Mouse (Mus musculus) CH12.LX (cell line): ENCODE results near the gene Nbas. TPM values are rescaled to one million over a fixed set of nuclear protein-coding genes. Genes with fewer than 3 reads are reported as not detected.

Source experiments
- DNase-seq: peaks from one replicate; pipeline ENCODE4 v3.0.0-alpha.2; 2013; ENCODE audit errors: extremely low read depth
- H3K27ac ChIP-seq: 2 replicates; pipeline ENCODE4 v1.5.1; 2012; ENCODE audit warnings: low read depth, mild to moderate bottlenecking, control low read depth, moderate library complexity; ENCODE audit not compliant: insufficient read depth
- H3K27me3 ChIP-seq: replicated peaks from 2 replicates; pipeline ENCODE3; 2012; ENCODE audit warnings: inconsistent platforms
- H3K36me3 ChIP-seq, 2 experiments: replicated peaks in 1 of 2; 2 replicates each; pipeline versions ENCODE3 to v1.6.1; 2012; ENCODE audit warnings: inconsistent platforms in 1 of 2, low read length in 1 of 2, mild to moderate bottlenecking in 1 of 2, mixed read lengths in 1 of 2, moderate library complexity in 1 of 2; ENCODE audit not compliant: control insufficient read depth in 1 of 2, insufficient read depth in 1 of 2
- H3K4me1 ChIP-seq, 2 experiments: 2 replicates each; pipeline ENCODE4 v1.6.1; 2012; ENCODE audit warnings: inconsistent platforms in 1 of 2, moderate library complexity in 1 of 2; ENCODE audit not compliant: insufficient read depth in 2 of 2, control insufficient read depth in 1 of 2
- H3K4me2 ChIP-seq: 2 replicates; pipeline ENCODE4 v1.6.1; 2012; ENCODE audit warnings: low read depth, mild to moderate bottlenecking, control low read depth; ENCODE audit not compliant: poor library complexity, insufficient read depth, severe bottlenecking
- H3K4me3 ChIP-seq, 3 experiments: fragments of 150-350 bp in 1 of 3; sonication (generic) in 1 of 3; replicated peaks in 1 of 3; 2 replicates each; pipeline versions ENCODE3 to v1.5.1; 2011 to 2012; ENCODE audit warnings: low read depth in 2 of 3, low read length in 2 of 3, mild to moderate bottlenecking in 2 of 3, moderate library complexity in 2 of 3, control low read depth in 1 of 3, improper control_type of control experiment in 1 of 3, inconsistent platforms in 1 of 3, mixed read lengths in 1 of 3; ENCODE audit not compliant: poor library complexity in 1 of 3
- H3K79me2 ChIP-seq: replicated peaks from 2 replicates; pipeline ENCODE4 v1.6.1; 2012; ENCODE audit warnings: mild to moderate bottlenecking, moderate library complexity; ENCODE audit not compliant: control insufficient read depth, poor library complexity, insufficient read depth, severe bottlenecking; ENCODE audit errors: extremely low read depth
- H3K9ac ChIP-seq: 2 replicates; pipeline ENCODE4 v1.6.1; 2012; ENCODE audit warnings: low read depth, mild to moderate bottlenecking, control low read depth, moderate library complexity; ENCODE audit not compliant: insufficient read depth
- H3K9me3 ChIP-seq: replicated peaks from 2 replicates; pipeline ENCODE3; 2012; ENCODE audit warnings: low read length, inconsistent platforms, mixed read lengths
- BHLHE40 ChIP-seq: IDR thresholded peaks from 2 replicates; pipeline ENCODE4 v1.6.1; 2011; ENCODE audit warnings: mild to moderate bottlenecking, low read depth, low read length, improper control_type of control experiment
- CHD2 ChIP-seq: IDR thresholded peaks from 2 replicates; pipeline ENCODE4 v1.6.1; 2011; ENCODE audit warnings: low read length, improper control_type of control experiment
- ELF1 ChIP-seq: IDR thresholded peaks from 2 replicates; pipeline ENCODE4 v1.6.1; 2014; ENCODE audit warnings: low read depth, mild to moderate bottlenecking, inconsistent platforms, low read length, improper control_type of control experiment
- EP300 ChIP-seq: IDR thresholded peaks from 2 replicates; pipeline ENCODE4 v1.6.1; 2011; ENCODE audit warnings: low read length, improper control_type of control experiment
- ETS1 ChIP-seq: conservative IDR thresholded peaks from 2 replicates; pipeline ENCODE4 v1.6.1; 2012; ENCODE audit warnings: low read depth, mild to moderate bottlenecking, inconsistent platforms, low read length, improper control_type of control experiment, moderate library complexity
- GABPA ChIP-seq: IDR thresholded peaks from 2 replicates; pipeline ENCODE4 v1.6.1; 2012; ENCODE audit warnings: low read depth, low read length, improper control_type of control experiment, inconsistent platforms; ENCODE audit not compliant: insufficient replicate concordance
- HCFC1 ChIP-seq: IDR thresholded peaks from 2 replicates; pipeline ENCODE4 v1.6.1; 2012; ENCODE audit warnings: low read depth, mild to moderate bottlenecking, inconsistent platforms, low read length, improper control_type of control experiment
- KAT2A ChIP-seq: IDR thresholded peaks from 2 replicates; pipeline ENCODE4 v1.6.1; 2012; ENCODE audit warnings: low read length, improper control_type of control experiment, inconsistent platforms; ENCODE audit not compliant: insufficient replicate concordance
- MAFK ChIP-seq: IDR thresholded peaks from 2 replicates; pipeline ENCODE4 v1.6.1; 2011; ENCODE audit warnings: low read length, improper control_type of control experiment; ENCODE audit not compliant: insufficient replicate concordance
- MAZ ChIP-seq: IDR thresholded peaks from 2 replicates; pipeline ENCODE4 v1.6.1; 2012; ENCODE audit warnings: low read depth, mild to moderate bottlenecking, inconsistent platforms, low read length, improper control_type of control experiment, moderate library complexity
- MEF2A ChIP-seq: IDR thresholded peaks from 2 replicates; pipeline ENCODE4 v1.6.1; 2014; ENCODE audit warnings: low read depth, mild to moderate bottlenecking, inconsistent platforms, low read length, improper control_type of control experiment, borderline replicate concordance
- MYC ChIP-seq: IDR thresholded peaks from 2 replicates; pipeline ENCODE4 v1.6.1; 2011; ENCODE audit warnings: low read depth, mild to moderate bottlenecking, improper control_type of control experiment, low read length
- NELFE ChIP-seq: IDR thresholded peaks from 2 replicates; pipeline ENCODE4 v1.6.1; 2011; ENCODE audit warnings: low read depth, low read length, improper control_type of control experiment
- PAX5 ChIP-seq: IDR thresholded peaks from 2 replicates; pipeline ENCODE4 v1.6.1; 2012; ENCODE audit warnings: low read length, inconsistent platforms, mixed read lengths
- POLR2A ChIP-seq: IDR thresholded peaks from 2 replicates; pipeline ENCODE4 v1.6.1; 2011; ENCODE audit warnings: low read depth, mild to moderate bottlenecking, improper control_type of control experiment, low read length
- POLR2AphosphoS2 ChIP-seq: IDR thresholded peaks from 2 replicates; pipeline ENCODE4 v1.6.1; 2011; ENCODE audit warnings: low read depth, low read length, improper control_type of control experiment
- RAD21 ChIP-seq: IDR thresholded peaks from 2 replicates; pipeline ENCODE4 v1.6.1; 2011; ENCODE audit warnings: low read depth, mild to moderate bottlenecking, low read length, improper control_type of control experiment, moderate library complexity
- RCOR1 ChIP-seq: conservative IDR thresholded peaks from 2 replicates; pipeline ENCODE4 v1.6.1; 2012; ENCODE audit warnings: low read depth, mild to moderate bottlenecking, inconsistent platforms, low read length, improper control_type of control experiment
- SIN3A ChIP-seq: IDR thresholded peaks from 2 replicates; pipeline ENCODE4 v1.6.1; 2012; ENCODE audit warnings: low read length, improper control_type of control experiment, inconsistent platforms
- SMC3 ChIP-seq: IDR thresholded peaks from 2 replicates; pipeline ENCODE4 v1.6.1; 2011; ENCODE audit warnings: low read depth, low read length, improper control_type of control experiment
- TBP ChIP-seq: conservative IDR thresholded peaks from 2 replicates; pipeline ENCODE4 v1.6.1; 2011; ENCODE audit warnings: low read depth, low read length, improper control_type of control experiment
- ZC3H11A ChIP-seq: IDR thresholded peaks from 2 replicates; pipeline ENCODE4 v1.6.1; 2012; ENCODE audit warnings: low read depth, mild to moderate bottlenecking, inconsistent platforms, low read length, improper control_type of control experiment
- ZMIZ1 ChIP-seq: IDR thresholded peaks from 2 replicates; pipeline ENCODE4 v1.6.1; 2012; ENCODE audit warnings: low read depth, mild to moderate bottlenecking, inconsistent platforms, low read length, improper control_type of control experiment
- dilution Hi-C: fragments of 300-500 bp; cut with MboI; formaldehyde crosslinking; loops from 2 replicates; pipeline ENCODE4 v1.14.3; 2020; ENCODE audit warnings: low sequenced_read_pairs; ENCODE audit not compliant: extremely low pct_unique_long_range_greater_than_20kb, extremely low pct_ligation_motif_present
- in situ Hi-C: fragments of 300-500 bp; cut with MboI; formaldehyde crosslinking; loops from 3 replicates; pipeline ENCODE4 v1.14.3; 2019; ENCODE audit warnings: low sequenced_read_pairs, low pct_ligation_motif_present, low pct_unique_long_range_greater_than_20kb, mixed read lengths
- polyA plus RNA-seq: library from polyadenylated mRNA; unstranded; fragments of >175 nt; gene quantifications from 2 replicates; pipeline ENCODE4 v1.2.1, GENCODE M21; 2012; ENCODE audit warnings: low read depth; ENCODE audit not compliant: insufficient read length
- total RNA-seq, 2 experiments: library from RNA; depleted of rRNA; stranded (reverse); fragments of 300-350 nt in 1 of 2; fragments of >200 nt in 1 of 2; gene quantifications; 2 replicates each; pipeline ENCODE4 v1.2.3; 2012 to 2014

Nbas gene
- total and polyA plus RNA-seq, 3 experiments, result 16.9 to 51.6 (median 22.1) TPM

DNA sequence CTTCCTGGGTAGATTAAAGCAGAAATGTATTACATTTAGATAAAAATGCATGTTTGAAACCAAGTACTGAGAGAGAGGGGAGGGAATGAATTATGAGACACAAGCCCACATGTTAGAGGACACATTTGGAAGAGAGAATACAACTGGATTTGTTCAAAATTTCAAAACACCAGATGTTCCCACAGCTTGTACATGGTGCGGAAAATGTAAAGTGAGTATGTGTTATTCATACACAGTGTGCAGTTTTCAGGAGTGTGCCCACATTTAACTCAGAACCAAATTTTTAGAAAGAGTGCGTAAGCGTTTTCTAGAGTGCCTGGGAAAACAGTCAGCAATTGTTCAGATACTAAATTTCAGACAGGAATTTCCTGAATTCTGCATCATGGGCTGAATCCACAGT lies 217.3 kb downstream of the Nbas start:
- DNase-seq, result no peak
- in situ Hi-C loops, result no loop called here
- H3K79me2 ChIP-seq, result no peaks in the 10 kb centered on the region

DNA sequence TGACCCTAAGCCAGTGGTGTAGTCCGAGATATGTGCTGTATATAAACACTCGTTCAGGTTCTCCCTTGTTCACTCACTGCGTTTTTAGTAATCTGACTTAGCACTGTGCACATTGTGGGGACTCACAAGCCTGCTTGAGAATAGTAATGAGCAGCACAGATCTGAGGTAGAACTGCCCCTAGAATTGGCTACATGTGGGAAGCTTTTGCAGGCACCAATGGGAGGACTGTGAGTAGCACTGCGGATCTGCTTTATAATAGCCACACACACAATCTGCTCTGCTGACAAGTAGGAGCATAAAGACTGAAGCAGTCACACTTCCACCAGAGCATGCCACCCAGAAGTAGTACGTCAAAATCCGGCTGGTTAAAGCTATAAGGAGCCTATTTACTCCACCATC lies 228.3 kb downstream of the Nbas start:
- TF ChIP-seq HCFC1, result no peak
- no peak for TF ChIP-seq GABPA
- TF ChIP-seq KAT2A, result no peak
- TF ChIP-seq RCOR1, result no peak
- TF ChIP-seq MYC, result no peak
- no peak for TF ChIP-seq PAX5
- no peak for TF ChIP-seq CHD2
- no peak for TF ChIP-seq SMC3
- TF ChIP-seq ZC3H11A, result no peak
- no peak for TF ChIP-seq RAD21
- Histone ChIP-seq H3K4me3 (no peak overlapping the region), H3K9ac (no peak overlapping the region), H3K4me1 (peaks cover 3 to 31% of the 10 kb centered on the region in 2 experiments; a peak in 3 of 4 replicates), H3K9me3 (no peaks in the 10 kb centered on the region), H3K36me3 (peaks cover 25 to 43% of the 10 kb centered on the region in 2 experiments), H3K27me3 (no peaks in the 10 kb centered on the region), H3K27ac (no peak overlapping the region), H3K4me2 (no peak overlapping the region), H3K79me2 (no peaks in the 10 kb centered on the region)
- in situ Hi-C loops (no loop called here), dilution Hi-C loops (no loop called here)
- DNase-seq, result no peak

More for the DNA sequence above, 217.3 kb downstream of the Nbas start:
- Histone ChIP-seq H3K36me3 (peaks cover 37 to 47% of the 10 kb centered on the region in 2 experiments), H3K9me3 (no peaks in the 10 kb centered on the region), H3K9ac (no peak overlapping the region), H3K4me1 (peaks cover 0 to 3% of the 10 kb centered on the region in 2 experiments; a peak in 1 of 4 replicates), H3K4me3 (no peak overlapping the region), H3K27ac (no peak overlapping the region), H3K27me3 (no peaks in the 10 kb centered on the region), H3K4me2 (no peak overlapping the region)
- dilution Hi-C loops, result no loop called here
- TF ChIP-seq MAFK (no peak), BHLHE40 (no peak), EP300 (no peak), ELF1 (no peak), ZMIZ1 (no peak), POLR2A (no peak), MEF2A (no peak), POLR2AphosphoS2 (no peak), SIN3A (no peak), TBP (no peak), MAZ (no peak), RAD21 (no peak), ETS1 (no peak), NELFE (no peak)
